Mouse (Mus musculus) E14TG2a.4 (cell line): ENCODE data around the gene Ccdc73.

Experiments used
- CTCF ChIP-seq: conservative IDR thresholded peaks from 2 replicates; pipeline ENCODE4 v1.5.1; 2014; ENCODE audit warnings: low read length
- NANOG ChIP-seq: IDR thresholded peaks from 2 replicates; pipeline ENCODE4 v1.6.1; 2014; ENCODE audit warnings: borderline replicate concordance, low read length, mixed read lengths

GRCm38 (mm10) chr2:104864176-104864860 is 3.3 kb upstream of the Ccdc73 start:
- no peak for TF ChIP-seq CTCF
- no peak for TF ChIP-seq NANOG
